ENCODE assay signal across 13 mouse cellular contexts in genomic region chr12:84165631-84166373, GRCm38 (mm10). TPM values are rescaled to one million over a fixed set of nuclear protein-coding genes. Genes with fewer than 3 reads are reported as not detected.
DNase-seq lines count a peak whose midpoint lies in the region; ATAC-seq lines count a peak whose summit lies in the region.
"Had no signal": no experiment of that assay in that cellular context is flagged by ENCODE, and none has a peak within 500 bp of the region (broad histone marks: within the 10 kb centered on the region; RNA-seq: fewer than 3 reads in every experiment).

No protein-coding gene starts in this region.

- H3K9ac ChIP-seq in kidney, embryonic 16.5 days (replicated peaks; ENCODE audit: low read length) = no peak overlapping the region
- H3K9ac ChIP-seq in liver, embryonic 13.5 days = no peak overlapping the region
- H3K9ac ChIP-seq: hindbrain, embryonic 15.5 days had no signal

- intact Hi-C loops in left cerebral cortex, postnatal 36 days (cut with DNase I) = loop anchor here (10.0 kb wide), 1 partner anchor 149 kb away; the partner anchor contains the start of gene Zfp410

- 57% methylated on average over 8 of the region's 8 CpGs for WGBS in kidney, embryonic 16.5 days
- 42% methylated on average over 8 of the region's 8 CpGs for WGBS in embryonic facial prominence, embryonic 10.5 days
- 57% methylated on average over 8 of the region's 8 CpGs for WGBS in liver, embryonic 13.5 days (ENCODE audit: insufficient replicate concordance)

- peaks cover 12% of the 10 kb centered on the region; the same call in 1 of the 2 replicates for H3K36me3 ChIP-seq in kidney, embryonic 16.5 days (ENCODE audit: insufficient read depth, low read length)
- H3K36me3 ChIP-seq in embryonic facial prominence, embryonic 10.5 days (replicated peaks) = peaks cover 70% of the 10 kb centered on the region
- H3K36me3 ChIP-seq in liver, embryonic 13.5 days = peaks cover 78% of the 10 kb centered on the region
- H3K36me3 ChIP-seq: hindbrain, embryonic 15.5 days had no signal

- H3K4me3 ChIP-seq in kidney, embryonic 16.5 days (ENCODE audit: low read length) = no peak overlapping the region
- no peak overlapping the region for H3K4me3 ChIP-seq in embryonic facial prominence, embryonic 10.5 days
- no peak overlapping the region for H3K4me3 ChIP-seq in liver, embryonic 13.5 days (replicated peaks)
- H3K4me3 ChIP-seq: forebrain, embryonic 10.5 days; hindbrain, embryonic 15.5 days had no signal

- no peak for DNase-seq in kidney, adult 18-20 months
- DNase-seq in NIH3T3 (ENCODE audit: low read depth) = peak; percentile 83
- DNase-seq in embryonic facial prominence, embryonic 10.5 days (ENCODE audit: low spot score) = no peak
- DNase-seq in liver, embryonic 13.5 days = no peak
- DNase-seq in left cerebral cortex, postnatal 36 days (ENCODE audit: low spot score in 2 of 2) = no peak
- DNase-seq in thymus, postnatal 36 days = no peak
- DNase-seq: cerebellum, postnatal 25 days; right cerebral cortex, postnatal 4 days had no signal

- H3K9me3 ChIP-seq in kidney, embryonic 16.5 days (ENCODE audit: low read length) = no peaks in the 10 kb centered on the region
- H3K9me3 ChIP-seq in embryonic facial prominence, embryonic 10.5 days = no peaks in the 10 kb centered on the region
- H3K9me3 ChIP-seq in liver, embryonic 13.5 days (replicated peaks) = no peaks in the 10 kb centered on the region
- H3K9me3 ChIP-seq: forebrain, embryonic 10.5 days; hindbrain, embryonic 15.5 days had no signal

- H3K27me3 ChIP-seq in kidney, embryonic 16.5 days (ENCODE audit: insufficient read depth, low read length) = no peaks in the 10 kb centered on the region
- no peaks in the 10 kb centered on the region for H3K27me3 ChIP-seq in embryonic facial prominence, embryonic 10.5 days (replicated peaks; ENCODE audit: low read depth, poor library complexity, severe bottlenecking)
- no peaks in the 10 kb centered on the region for H3K27me3 ChIP-seq in liver, embryonic 13.5 days
- H3K27me3 ChIP-seq: hindbrain, embryonic 15.5 days had no signal

- 0 out of 2 replicates have a peak overlapping the region, but pooled peaks have one; percentile 41 for H3K27ac ChIP-seq in kidney, embryonic 16.5 days (ENCODE audit: low read length)
- H3K27ac ChIP-seq in embryonic facial prominence, embryonic 10.5 days (replicated peaks) = 0 out of 2 replicates have a peak overlapping the region, but pooled peaks have one; percentile 30
- H3K27ac ChIP-seq in liver, embryonic 13.5 days = peak overlapping the region; percentile 59
- H3K27ac ChIP-seq: forebrain, embryonic 10.5 days; hindbrain, embryonic 15.5 days; kidney, postnatal 0 days; stomach, postnatal 0 days had no signal

- no peak overlapping the region for H3K4me2 ChIP-seq in kidney, embryonic 16.5 days (replicated peaks; ENCODE audit: low read depth, low read length)
- H3K4me2 ChIP-seq in liver, embryonic 13.5 days = no peak overlapping the region
- H3K4me2 ChIP-seq: hindbrain, embryonic 15.5 days had no signal

- no peak for ATAC-seq in kidney, embryonic 16.5 days (ENCODE audit: low FRiP score, low TSS enrichment)
- no peak for ATAC-seq in liver, embryonic 13.5 days (ENCODE audit: low read depth)

- no peaks in the 10 kb centered on the region for H3K4me1 ChIP-seq in kidney, embryonic 16.5 days (ENCODE audit: insufficient read depth, low read length)
- peaks cover 24% of the 10 kb centered on the region for H3K4me1 ChIP-seq in embryonic facial prominence, embryonic 10.5 days
- peaks cover 73% of the 10 kb centered on the region for H3K4me1 ChIP-seq in liver, embryonic 13.5 days (replicated peaks)
- H3K4me1 ChIP-seq: hindbrain, embryonic 15.5 days had no signal

RNA-seq across cellular contexts. Expression of gene Pnma1, which starts 17.5 kb away (rescaled TPM):
- polyA plus RNA-seq in kidney, embryonic 16.5 days (2015; fragmentation: Nextera tagmentation; extraction: Ambion mirVana) = 1.1 and 1.2 TPM in 2 replicates
- polyA plus RNA-seq in embryonic facial prominence, embryonic 10.5 days (2016; fragmentation: Nextera tagmentation; extraction: Ambion mirVana) = 1.3 and 1.6 TPM in 2 replicates
- polyA plus RNA-seq in liver, embryonic 13.5 days (2015; fragmentation: Nextera tagmentation; extraction: Ambion mirVana) = 0.14 TPM in 1 of 2 replicates, not detected in the other
- total RNA-seq in left cerebral cortex, postnatal 36 days (2021) = 1 to 10 TPM; 3.6 to 6.0 TPM

RNA-seq across cellular contexts. Expression of gene Dnal1, which starts 51.6 kb away (rescaled TPM):
- polyA plus RNA-seq in kidney, embryonic 16.5 days (2015; fragmentation: Nextera tagmentation; extraction: Ambion mirVana) = 4.2 and 4.8 TPM in 2 replicates
- 4.1 and 6.7 TPM in 2 replicates for polyA plus RNA-seq in embryonic facial prominence, embryonic 10.5 days (2016; fragmentation: Nextera tagmentation; extraction: Ambion mirVana)
- 0.23 and 0.27 TPM in 2 replicates for polyA plus RNA-seq in liver, embryonic 13.5 days (2015; fragmentation: Nextera tagmentation; extraction: Ambion mirVana)
- total RNA-seq in left cerebral cortex, postnatal 36 days (2021) = 100 to 1,000 TPM in 1 of 2 experiments, 10 to 100 TPM in 1; 86.7 to 102 TPM

RNA-seq across cellular contexts. Expression of gene Elmsan1, which starts 52.9 kb away (rescaled TPM):
- 8.6 and 9.3 TPM in 2 replicates for polyA plus RNA-seq in kidney, embryonic 16.5 days (2015; fragmentation: Nextera tagmentation; extraction: Ambion mirVana)
- polyA plus RNA-seq in embryonic facial prominence, embryonic 10.5 days (2016; fragmentation: Nextera tagmentation; extraction: Ambion mirVana) = 7.3 and 8.2 TPM in 2 replicates
- 3.7 and 4.4 TPM in 2 replicates for polyA plus RNA-seq in liver, embryonic 13.5 days (2015; fragmentation: Nextera tagmentation; extraction: Ambion mirVana)
- 10 to 100 TPM; 17.2 to 18.5 TPM for total RNA-seq in left cerebral cortex, postnatal 36 days (2021)
